In the genomic region with DNA sequence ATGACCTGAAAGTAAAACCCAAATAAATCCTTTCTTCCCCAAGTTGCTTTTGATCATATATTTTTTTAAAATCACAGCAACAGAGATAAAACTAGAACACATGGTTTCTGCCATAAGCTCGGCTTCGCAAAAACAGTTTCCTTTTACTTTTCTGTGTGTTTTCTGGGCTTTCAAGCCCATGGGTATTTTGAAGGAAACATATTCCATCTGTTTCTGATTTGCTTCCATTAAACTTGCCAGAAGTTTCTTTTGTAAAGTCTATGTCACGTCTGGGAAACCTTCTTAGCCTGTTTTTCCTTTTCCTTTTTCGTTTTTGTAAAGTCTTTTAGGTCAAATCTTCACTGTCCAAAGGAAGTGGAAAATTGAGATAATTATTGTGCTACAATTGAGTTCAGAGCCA, we compare ENCODE assay signal across 17 mouse cellular contexts.
"Had no signal": no experiment of that assay in that cellular context is flagged by ENCODE, and none has a peak within 500 bp of the region (broad histone marks: within the 10 kb centered on the region; RNA-seq: fewer than 3 reads in every experiment).

No protein-coding gene starts in this region.

- H3K4me2 ChIP-seq: neural tube, embryonic 12.5 days; stomach, embryonic 15.5 days had no signal

- H3K27me3 ChIP-seq: neural tube, embryonic 12.5 days; stomach, embryonic 15.5 days had no signal

- ATAC-seq: intestine, embryonic 16.5 days had no signal

- DNase-seq: kidney, adult 2 months; kidney, postnatal 36 days; layer of hippocampus, adult 9-11 months; layer of hippocampus, postnatal 36 days; lung, adult 18-20 months; lung, postnatal 10 days; lung, postnatal 4 days; midbrain, embryonic 14.5 days; right cerebral cortex, postnatal 4 days; thymus, adult 2 months; thymus, postnatal 25 days had no signal

- H3K4me3 ChIP-seq: midbrain, embryonic 10.5 days; myocyte; neural tube, embryonic 12.5 days; stomach, embryonic 15.5 days had no signal

- H3K9me3 ChIP-seq: midbrain, embryonic 10.5 days; neural tube, embryonic 12.5 days; stomach, embryonic 15.5 days had no signal

- H3K9ac ChIP-seq: liver, embryonic 14.5 days; neural tube, embryonic 12.5 days; stomach, embryonic 15.5 days had no signal

- H3K27ac ChIP-seq: liver, embryonic 14.5 days; midbrain, embryonic 10.5 days; neural tube, embryonic 12.5 days; stomach, embryonic 15.5 days had no signal

- H3K4me1 ChIP-seq: neural tube, embryonic 12.5 days; stomach, embryonic 15.5 days had no signal

- H3K36me3 ChIP-seq: midbrain, embryonic 10.5 days; neural tube, embryonic 12.5 days; stomach, embryonic 15.5 days had no signal
